Mouse (Mus musculus) urinary bladder, postnatal 10 days (tissue): ENCODE measurements around the gene Lgals4.
"Not testable (repeated sequence)": the region's sequence is repeated elsewhere in the genome, so short reads cannot be mapped to it uniquely, and the experiment has no call there.

Experiments
- DNase-seq: peaks from one replicate; pipeline ENCODE4 v3.0.0; 2022; ENCODE audit warnings: low spot score

The Lgals4 gene

DNA sequence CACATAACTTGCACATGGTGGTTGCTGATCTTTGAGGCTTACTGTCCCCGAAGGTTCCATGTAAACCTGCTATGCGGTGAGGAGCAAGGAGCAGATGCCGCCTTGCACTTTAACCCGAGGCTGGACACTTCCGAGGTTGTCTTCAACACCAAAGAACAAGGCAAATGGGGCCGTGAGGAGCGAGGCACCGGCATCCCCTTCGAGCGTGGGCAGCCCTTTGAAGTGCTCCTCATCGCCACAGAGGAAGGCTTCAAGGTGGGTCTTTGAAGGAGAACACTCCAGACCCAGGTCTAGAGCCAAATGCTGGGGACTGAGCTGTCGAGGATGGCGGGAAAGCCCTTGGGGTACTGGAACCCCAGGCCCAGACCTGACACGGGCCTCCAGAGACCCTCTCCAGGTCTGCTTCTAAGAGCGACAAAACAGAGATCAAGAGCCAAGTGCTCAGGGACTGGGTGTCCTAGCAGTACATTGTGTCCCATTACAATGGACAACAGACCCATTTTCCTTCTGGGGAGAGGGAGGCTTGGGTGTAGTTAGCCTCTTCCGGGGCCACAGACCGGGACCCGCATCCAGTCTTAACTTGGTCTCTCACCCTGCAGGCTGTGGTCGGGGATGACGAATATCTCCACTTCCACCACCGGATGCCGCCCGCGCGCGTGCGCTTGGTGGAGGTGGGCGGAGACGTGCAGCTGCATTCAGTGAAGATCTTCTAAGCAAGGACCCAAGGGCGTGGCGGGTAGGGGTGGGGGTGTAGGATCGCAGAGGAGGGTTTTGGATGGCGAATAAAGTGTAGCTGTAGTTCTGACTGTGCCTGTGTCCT, 32.0 kb downstream of the Lgals4 start:
- no peak for DNase-seq

GRCm38 (mm10) chr7:28866769-28867507, 33.3 kb downstream of the Lgals4 start:
- no peak for DNase-seq

- not testable (repeated sequence) for DNase-seq
Measured at GRCm38 (mm10) chr7:28867508-28868340, 34.1 kb downstream of the Lgals4 start.

GRCm38 (mm10) chr7:28870901-28871664, 37.4 kb downstream of the Lgals4 start:
- DNase-seq = no peak

DNA sequence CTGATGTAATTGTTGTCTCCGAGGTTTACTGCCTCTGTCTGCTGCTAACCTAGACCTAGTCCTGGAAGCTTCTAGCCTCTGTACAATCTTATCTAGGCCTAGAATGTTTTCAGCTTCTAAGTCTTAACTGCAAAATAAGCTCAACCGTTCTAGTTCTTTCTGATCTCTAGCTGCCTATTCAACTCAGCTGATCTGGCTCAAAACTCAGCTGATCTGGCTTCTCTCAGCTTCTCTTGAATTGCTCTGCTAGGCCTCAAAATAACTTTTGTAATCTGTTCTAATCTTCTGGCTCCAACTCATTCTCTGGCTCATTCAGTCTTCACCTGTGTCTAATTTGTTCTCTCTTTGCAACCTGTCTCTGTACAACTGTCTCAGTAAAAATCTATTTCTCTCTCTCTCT, 40.9 kb downstream of the Lgals4 start:
- no peak for DNase-seq

GRCm38 (mm10) chr7:28876099-28876498, 42.4 kb downstream of the Lgals4 start:
- no peak for DNase-seq

- DNase-seq = no peak
Measured at GRCm38 (mm10) chr7:28877155-28877554, 43.5 kb downstream of the Lgals4 start.

GRCm38 (mm10) chr7:28877856-28878255, 44.2 kb downstream of the Lgals4 start:
- no peak for DNase-seq

GRCm38 (mm10) chr7:28879606-28880005, 46.0 kb downstream of the Lgals4 start:
- no peak for DNase-seq

GRCm38 (mm10) chr7:28880554-28880953, 46.9 kb downstream of the Lgals4 start:
- no peak for DNase-seq

GRCm38 (mm10) chr7:28881199-28881598, 47.5 kb downstream of the Lgals4 start, which contains the start of gene Capn12:
TSS of gene Capn12 (plus strand) at chr7:28881422.
- no peak for DNase-seq

- DNase-seq = no peak
Measured at GRCm38 (mm10) chr7:28883039-28883438, 49.4 kb downstream of the Lgals4 start.

- not testable (repeated sequence) for DNase-seq
Measured at GRCm38 (mm10) chr7:28883704-28884103, 50.0 kb downstream of the Lgals4 start.

- no peak for DNase-seq
Measured at GRCm38 (mm10) chr7:28886486-28886885, 52.8 kb downstream of the Lgals4 start.

- DNase-seq = no peak
Measured at GRCm38 (mm10) chr7:28888701-28889161, 55.1 kb downstream of the Lgals4 start.
